Mouse (Mus musculus) embryonic fibroblast, embryonic 13.5 days (primary cell): ENCODE data around the gene Prcp.

ENCODE experiments used
- CTCF ChIP-seq: IDR thresholded peaks from 2 replicates; pipeline ENCODE4 v1.5.1; 2011; ENCODE audit warnings: mild to moderate bottlenecking, control low read depth, low read length, moderate library complexity, borderline replicate concordance; ENCODE audit not compliant: insufficient read depth
- POLR2A ChIP-seq: IDR thresholded peaks from 2 replicates; pipeline ENCODE4 v1.6.1; 2011; ENCODE audit warnings: low read depth, mild to moderate bottlenecking, control low read depth, low read length, moderate library complexity

DNA sequence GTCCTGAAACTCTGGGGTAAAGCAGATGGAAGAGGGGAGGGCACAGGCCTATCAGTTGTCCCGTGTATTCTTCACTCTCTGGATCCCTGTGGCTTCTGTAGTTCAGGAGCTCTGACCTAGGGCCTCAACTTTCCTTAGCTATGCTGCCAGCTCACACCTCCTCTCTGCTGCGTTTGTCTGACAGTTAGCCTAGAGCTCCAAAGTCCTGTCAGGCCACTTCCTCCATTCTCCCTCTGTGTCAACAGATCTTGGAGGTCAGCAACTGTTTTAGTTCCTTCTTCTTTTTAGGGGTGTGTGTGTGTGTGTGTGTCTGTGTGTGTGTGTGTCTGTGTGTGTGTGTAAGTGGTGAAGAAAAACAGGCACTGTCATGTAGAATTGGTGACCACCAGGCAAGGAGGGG lies 106.5 kb downstream of the Prcp start:
- TF ChIP-seq CTCF = no peak
- TF ChIP-seq POLR2A = no peak
